Mouse (Mus musculus) heart, adult 8-10 months (tissue): ENCODE measurements at regions not wholly inside any gene's neighbourhood (a gene's known extent, or its start where the extent isn't known, plus 50 kb on each side); places are given as distances from the start of the nearest gene placed in this dataset. TPM values are rescaled to one million over a fixed set of nuclear protein-coding genes. Genes with fewer than 3 reads are reported as not detected.

Source experiments
- DNase-seq: peaks from one replicate; pipeline ENCODE4 v3.0.0; 2022; ENCODE audit warnings: low spot score
- microRNA-seq: library from miRNA; unstranded; fragments of <30 nt; microRNA quantifications from one replicate; pipeline ENCODE4 v1.2.0, GENCODE M21; 2022

- no peak for DNase-seq
Observed at GRCm38 (mm10) chr6:133170548-133170947, 65.8 kb downstream of the Smim10l1 start.

- no peak for DNase-seq
Observed at GRCm38 (mm10) chr6:133171286-133171685, 66.6 kb downstream of the Smim10l1 start.

GRCm38 (mm10) chr6:133206173-133206572 is 85.8 kb upstream of the 5530400C23Rik start:
- DNase-seq, result peak; percentile 21

Small RNA genes in the stretch of these regions (microRNA-seq; reads per million reads assigned to microRNA genes)
- gene Gm23403 (not detected), gene Gm25019 (not detected)
